Mouse (Mus musculus): Measurements from ENCODE around the gene Gm21060.
"Not testable (repeated sequence)": the region's sequence is repeated elsewhere in the genome, so short reads cannot be mapped to it uniquely, and the experiment has no call there.

Gene Gm21060

GRCm38 (mm10) chr19:61296969-61297368 is at the start of gene Gm21060:
Gm21060 (minus strand) TSS chr19:61297069.
- no peak for DNase-seq (ENCODE audit: low spot score in 2 of 2)

- DNase-seq (ENCODE audit: low spot score in 2 of 2), result not testable (repeated sequence)
These were observed 24.0 kb upstream of the Gm21060 start for GRCm38 (mm10) chr19:61320844-61321243.

GRCm38 (mm10) chr19:61313185-61313584 is 16.3 kb upstream of the Gm21060 start:
- not testable (repeated sequence) for DNase-seq (ENCODE audit: low spot score in 2 of 2)

GRCm38 (mm10) chr19:61312400-61312799 is 15.5 kb upstream of the Gm21060 start:
- DNase-seq (ENCODE audit: low spot score in 2 of 2), result not testable (repeated sequence)

- not testable (repeated sequence) for DNase-seq (ENCODE audit: low spot score in 2 of 2)
These were observed 11.2 kb upstream of the Gm21060 start for GRCm38 (mm10) chr19:61308083-61308482.

- DNase-seq (ENCODE audit: low spot score in 2 of 2), result not testable (repeated sequence)
These were observed 11.8 kb downstream of the Gm21060 start for GRCm38 (mm10) chr19:61285033-61285432.

GRCm38 (mm10) chr19:61283581-61283980 is 13.3 kb downstream of the Gm21060 start:
- no peak for DNase-seq (ENCODE audit: low spot score in 2 of 2)

- DNase-seq (ENCODE audit: low spot score in 2 of 2), result no peak
These were observed 21.4 kb downstream of the Gm21060 start for GRCm38 (mm10) chr19:61275446-61275845.

GRCm38 (mm10) chr19:61269141-61269540 is 27.7 kb downstream of the Gm21060 start:
- not testable (repeated sequence) for DNase-seq (ENCODE audit: low spot score in 2 of 2)

GRCm38 (mm10) chr19:61267141-61267540 is 29.7 kb downstream of the Gm21060 start:
- DNase-seq (ENCODE audit: low spot score in 2 of 2), result no peak

- DNase-seq (ENCODE audit: low spot score in 2 of 2), result no peak
These were observed 30.2 kb downstream of the Gm21060 start for GRCm38 (mm10) chr19:61266651-61267050.

GRCm38 (mm10) chr19:61266246-61266615 is 30.6 kb downstream of the Gm21060 start:
- peak in 1 of 2 experiments; percentile 8 for DNase-seq (ENCODE audit: low spot score in 2 of 2)

- DNase-seq (ENCODE audit: low spot score in 2 of 2), result peak; percentile 44 to 57
These were observed 31.3 kb downstream of the Gm21060 start for GRCm38 (mm10) chr19:61265349-61266245.

GRCm38 (mm10) chr19:61264933-61265332 is 31.9 kb downstream of the Gm21060 start:
- no peak for DNase-seq (ENCODE audit: low spot score in 2 of 2)

- no peak for DNase-seq (ENCODE audit: low spot score in 2 of 2)
These were observed 32.6 kb downstream of the Gm21060 start for GRCm38 (mm10) chr19:61264227-61264626.

GRCm38 (mm10) chr19:61261241-61261640 is 35.6 kb downstream of the Gm21060 start:
- DNase-seq (ENCODE audit: low spot score in 2 of 2), result no peak

GRCm38 (mm10) chr19:61257733-61258132 is 39.1 kb downstream of the Gm21060 start:
- DNase-seq (ENCODE audit: low spot score in 2 of 2), result no peak

GRCm38 (mm10) chr19:61256166-61256887 is 40.5 kb downstream of the Gm21060 start:
- DNase-seq (ENCODE audit: low spot score in 2 of 2), result no peak

GRCm38 (mm10) chr19:61247334-61247733 is 49.5 kb downstream of the Gm21060 start:
- not testable (repeated sequence) for DNase-seq (ENCODE audit: low spot score in 2 of 2)
